Mouse (Mus musculus) C2C12 (cell line): Measurements from ENCODE around the gene Gpatch8. TPM values are rescaled to one million over a fixed set of nuclear protein-coding genes. Genes with fewer than 3 reads are reported as not detected.

Experiments
- H3K27me3 ChIP-seq: one replicate; pipeline ENCODE4 v1.6.1; 2011; ENCODE audit not compliant: control insufficient read depth, insufficient read depth, insufficient read length
- H3K36me3 ChIP-seq: one replicate; pipeline ENCODE4 v1.6.1; 2011; ENCODE audit not compliant: control insufficient read depth, insufficient read depth
- H3K4me3 ChIP-seq: one replicate; pipeline ENCODE4 v1.5.1; 2011; ENCODE audit warnings: mild to moderate bottlenecking, control low read depth; ENCODE audit not compliant: poor library complexity, insufficient read depth, severe bottlenecking
- H3K79me2 ChIP-seq: one replicate; pipeline ENCODE4 v1.6.1; 2011; ENCODE audit not compliant: control insufficient read depth, insufficient read depth
- H3K79me3 ChIP-seq: one replicate; pipeline ENCODE4 v1.6.1; 2011; ENCODE audit warnings: low read depth, control low read depth
- H3ac ChIP-seq: one replicate; pipeline ENCODE3; 2011; ENCODE audit warnings: low read depth; ENCODE audit not compliant: control insufficient read depth, insufficient read length
- CEBPB ChIP-seq: IDR thresholded peaks from one replicate; pipeline ENCODE4 v1.6.1; 2011; ENCODE audit warnings: low read depth, mild to moderate bottlenecking, control low read depth, moderate library complexity
- CTCF ChIP-seq: IDR thresholded peaks from one replicate; pipeline ENCODE4 v1.5.1; 2011; ENCODE audit not compliant: control insufficient read depth, insufficient read depth, insufficient read length
- FOSL1 ChIP-seq: IDR thresholded peaks from one replicate; pipeline ENCODE4 v1.8.0; 2011; ENCODE audit warnings: mild to moderate bottlenecking, low read length; ENCODE audit not compliant: poor library complexity, insufficient read depth, severe bottlenecking
- MAX ChIP-seq: IDR thresholded peaks from one replicate; pipeline ENCODE4 v1.6.1; 2011; ENCODE audit warnings: mild to moderate bottlenecking, control low read depth
- MYOD1 ChIP-seq: IDR thresholded peaks from one replicate; pipeline ENCODE4 v1.6.1; 2011; ENCODE audit warnings: low read depth; ENCODE audit not compliant: control insufficient read depth, insufficient read length
- MYOG ChIP-seq: IDR thresholded peaks from one replicate; pipeline ENCODE4 v1.6.1; 2011; ENCODE audit not compliant: control insufficient read depth, insufficient read length; ENCODE audit errors: extremely low read depth
- USF1 ChIP-seq: IDR thresholded peaks from one replicate; pipeline ENCODE4 v1.6.1; 2011; ENCODE audit warnings: low read depth, mild to moderate bottlenecking, control low read depth, moderate library complexity
- polyA plus RNA-seq: library from polyadenylated mRNA; unstranded; fragments of >200 nt; fragmentation: generic; extraction: Trizol; gene quantifications from one replicate; pipeline ENCODE4 v1.2.1, GENCODE M21; 2012; ENCODE audit warnings: missing spikeins

Gene Gpatch8
- polyA plus RNA-seq, 1 experiment = 7.3 TPM

DNA sequence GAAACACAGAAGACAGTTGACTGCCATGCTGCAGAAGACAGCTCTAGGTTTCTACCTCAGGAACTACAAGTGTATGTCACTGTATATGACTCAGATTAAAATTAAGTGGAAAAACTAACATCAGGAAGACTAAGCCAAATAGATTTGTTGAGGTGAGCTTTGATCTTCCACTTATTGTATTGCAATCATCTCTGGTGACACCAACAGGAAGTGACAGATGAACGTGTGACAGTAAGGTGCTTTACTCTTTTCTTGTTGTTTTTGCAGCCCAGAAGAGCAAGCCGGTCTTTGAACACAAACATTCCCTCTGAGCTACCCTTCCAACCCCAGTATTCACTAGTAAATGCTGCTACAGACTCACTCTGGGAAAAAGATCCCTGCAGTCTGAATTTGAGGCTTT lies 59.5 kb downstream of the Gpatch8 start:
- H3K36me3 ChIP-seq = peaks cover 75% of the 10 kb centered on the region

DNA sequence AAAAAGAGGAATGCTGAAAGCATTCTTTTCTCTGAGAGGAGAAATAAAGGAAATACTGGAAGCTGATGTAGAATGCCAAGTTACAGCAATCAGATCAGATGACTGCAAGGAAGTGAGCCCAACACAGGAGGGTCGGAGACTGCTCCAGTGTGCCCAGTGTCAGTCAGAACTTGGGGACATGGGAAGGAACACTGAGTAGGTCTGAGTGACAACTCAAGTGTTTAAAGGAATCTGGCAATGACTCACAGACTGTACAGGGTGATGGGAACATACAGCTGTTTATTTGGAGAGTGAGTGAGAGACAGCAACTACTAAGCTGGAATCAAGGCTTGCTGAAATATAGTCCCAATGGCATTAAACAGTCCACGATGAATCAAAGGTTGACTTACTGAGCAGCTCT lies 60.0 kb downstream of the Gpatch8 start:
- peaks cover 69% of the 10 kb centered on the region for H3K36me3 ChIP-seq
- H3K79me3 ChIP-seq = no peaks in the 10 kb centered on the region
- H3ac ChIP-seq = no peak overlapping the region
- no peak overlapping the region for H3K4me3 ChIP-seq
- no peaks in the 10 kb centered on the region for H3K79me2 ChIP-seq
- no peaks in the 10 kb centered on the region for H3K27me3 ChIP-seq
- TF ChIP-seq USF1 (no peak), CTCF (no peak), MYOD1 (peak; percentile 31)

More for the DNA sequence above, 59.5 kb downstream of the Gpatch8 start:
- no peak for TF ChIP-seq CTCF
- TF ChIP-seq USF1 = no peak
- no peak for TF ChIP-seq MYOD1
- no peak for TF ChIP-seq CEBPB
- TF ChIP-seq MYOG = no peak
- TF ChIP-seq FOSL1 = no peak
- no peak for TF ChIP-seq MAX
- Histone ChIP-seq H3ac (no peak overlapping the region), H3K4me3 (no peak overlapping the region), H3K79me3 (no peaks in the 10 kb centered on the region), H3K79me2 (no peaks in the 10 kb centered on the region), H3K27me3 (no peaks in the 10 kb centered on the region)

- Histone ChIP-seq H3K4me3 (no peak overlapping the region), H3K79me2 (no peaks in the 10 kb centered on the region), H3K36me3 (peaks cover 65% of the 10 kb centered on the region), H3K27me3 (no peaks in the 10 kb centered on the region), H3K79me3 (no peaks in the 10 kb centered on the region), H3ac (no peak overlapping the region)
- TF ChIP-seq CTCF = no peak
- TF ChIP-seq MYOD1 = no peak
- TF ChIP-seq FOSL1 = no peak
- TF ChIP-seq MAX = no peak
- no peak for TF ChIP-seq CEBPB
- no peak for TF ChIP-seq MYOG
- TF ChIP-seq USF1 = no peak
These were observed 60.5 kb downstream of the Gpatch8 start for GRCm38 (mm10) chr11:102495742-102496141.

DNA sequence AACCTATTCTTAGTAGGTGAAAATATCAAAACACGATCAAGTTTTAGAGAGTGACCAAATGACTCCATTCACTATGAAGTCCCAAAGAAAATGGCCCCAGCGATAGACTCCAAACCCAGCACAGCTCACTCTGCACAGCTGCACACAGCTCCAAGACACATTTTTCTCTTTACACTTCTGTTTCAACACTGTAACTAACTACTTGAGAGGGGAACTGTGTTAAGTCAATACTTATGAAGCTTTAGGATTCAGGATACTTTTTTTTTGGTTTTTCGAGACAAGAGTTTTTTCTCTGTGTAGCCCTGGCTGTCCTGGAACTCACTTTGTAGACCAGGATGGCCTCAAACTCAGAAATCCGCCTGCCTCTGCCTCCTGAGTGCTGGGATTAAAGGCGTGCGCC lies 61.1 kb downstream of the Gpatch8 start:
- no peak overlapping the region for H3ac ChIP-seq
- H3K4me3 ChIP-seq = no peak overlapping the region
- peaks cover 58% of the 10 kb centered on the region for H3K36me3 ChIP-seq
- H3K79me3 ChIP-seq = no peaks in the 10 kb centered on the region
- no peaks in the 10 kb centered on the region for H3K79me2 ChIP-seq
- H3K27me3 ChIP-seq = no peaks in the 10 kb centered on the region
- no peak for TF ChIP-seq CEBPB
- no peak for TF ChIP-seq USF1
- no peak for TF ChIP-seq CTCF
- no peak for TF ChIP-seq MYOD1
- TF ChIP-seq MYOG = no peak
- no peak for TF ChIP-seq MAX
- TF ChIP-seq FOSL1 = no peak

DNA sequence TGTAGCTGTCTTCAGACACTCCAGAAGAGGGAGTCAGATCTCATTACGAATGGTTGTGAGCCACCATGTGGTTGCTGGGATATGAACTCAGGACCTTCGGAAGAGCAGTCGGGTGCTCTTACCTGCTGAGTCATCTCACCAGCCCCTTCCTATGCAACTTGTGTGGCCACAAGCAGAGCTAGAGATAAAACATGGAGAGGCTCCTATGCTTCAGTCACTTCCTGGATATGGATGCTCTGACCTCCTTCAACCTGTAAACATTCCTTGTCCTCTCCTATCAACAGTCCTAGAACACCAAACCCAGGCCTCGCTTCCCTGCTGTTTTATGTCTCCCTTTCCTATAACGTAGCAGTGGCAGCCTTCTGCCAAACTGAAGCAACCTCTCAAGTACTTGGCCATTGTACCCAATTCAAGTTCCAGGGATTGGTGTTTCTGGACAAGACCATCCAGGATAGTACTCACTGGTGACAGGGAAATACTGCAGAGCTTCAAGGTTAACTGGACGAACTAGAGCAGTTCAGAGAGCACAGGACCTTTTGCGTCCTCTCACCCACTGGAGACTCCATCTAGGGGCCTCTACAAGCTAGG lies 62.0 kb downstream of the Gpatch8 start:
- no peaks in the 10 kb centered on the region for H3K79me2 ChIP-seq
- H3ac ChIP-seq = no peak overlapping the region
- TF ChIP-seq MAX = no peak
- no peaks in the 10 kb centered on the region for H3K79me3 ChIP-seq
- H3K27me3 ChIP-seq = no peaks in the 10 kb centered on the region
- peaks cover 50% of the 10 kb centered on the region for H3K36me3 ChIP-seq
- H3K4me3 ChIP-seq = no peak overlapping the region

- Histone ChIP-seq H3K79me3 (no peaks in the 10 kb centered on the region), H3K36me3 (peaks cover 43% of the 10 kb centered on the region), H3K27me3 (no peaks in the 10 kb centered on the region), H3K4me3 (no peak overlapping the region), H3K79me2 (no peaks in the 10 kb centered on the region), H3ac (no peak overlapping the region)
- TF ChIP-seq FOSL1 (no peak), CTCF (no peak), CEBPB (no peak), MYOD1 (no peak), MAX (no peak)
These were observed 63.0 kb downstream of the Gpatch8 start for GRCm38 (mm10) chr11:102493241-102493640.
